Mouse (Mus musculus) liver, embryonic 18 days (tissue): Measurements from ENCODE around the gene Tmem218. TPM values are rescaled to one million over a fixed set of nuclear protein-coding genes. Genes with fewer than 3 reads are reported as not detected.

Source experiments
- polyA plus RNA-seq: library from polyadenylated mRNA; depleted of rRNA; stranded (reverse); fragments of >200 nt; gene quantifications from 2 replicates; pipeline ENCODE4 v1.2.3, GENCODE M21; 2012; rRNA removed

Tmem218 gene
- 1.7 TPM in 2 replicates for polyA plus RNA-seq

GRCm38 (mm10) chr9:37207929-37208411 is at the start of gene Tmem218:
TSS of gene Tmem218 (plus strand) at chr9:37208223.

GRCm38 (mm10) chr9:37255149-37255888 is 47.3 kb downstream of the Tmem218 start, which contains the start of gene Slc37a2:
TSS of gene Slc37a2 (minus strand) at chr9:37255738.

Other genes with a start within 250 kb of the Tmem218 start
- gene Pknox2, start 60.8 kb upstream of the Tmem218 start, polyA plus RNA-seq: 0.43 and 0.50 TPM in 2 replicates
- gene Slc37a2, start 47.5 kb downstream of the Tmem218 start, polyA plus RNA-seq: 1.1 and 1.3 TPM in 2 replicates
- gene Ccdc15, start 140.2 kb downstream of the Tmem218 start, polyA plus RNA-seq: 0.83 and 0.94 TPM in 2 replicates
- 0.01 TPM in 2 replicates for gene Hepacam, start 159.1 kb downstream of the Tmem218 start, polyA plus RNA-seq
- 2.3 and 2.6 TPM in 2 replicates for gene Robo4, start 193.7 kb downstream of the Tmem218 start, polyA plus RNA-seq
- 0.29 and 0.43 TPM in 2 replicates for gene Robo3, start 225.0 kb downstream of the Tmem218 start, polyA plus RNA-seq